Mouse (Mus musculus): ENCODE data around the gene Wnt7b. TPM values are rescaled to one million over a fixed set of nuclear protein-coding genes. Genes with fewer than 3 reads are reported as not detected.

The Wnt7b gene
- polyA plus RNA-seq, 1 experiment: 2.5 TPM

DNA sequence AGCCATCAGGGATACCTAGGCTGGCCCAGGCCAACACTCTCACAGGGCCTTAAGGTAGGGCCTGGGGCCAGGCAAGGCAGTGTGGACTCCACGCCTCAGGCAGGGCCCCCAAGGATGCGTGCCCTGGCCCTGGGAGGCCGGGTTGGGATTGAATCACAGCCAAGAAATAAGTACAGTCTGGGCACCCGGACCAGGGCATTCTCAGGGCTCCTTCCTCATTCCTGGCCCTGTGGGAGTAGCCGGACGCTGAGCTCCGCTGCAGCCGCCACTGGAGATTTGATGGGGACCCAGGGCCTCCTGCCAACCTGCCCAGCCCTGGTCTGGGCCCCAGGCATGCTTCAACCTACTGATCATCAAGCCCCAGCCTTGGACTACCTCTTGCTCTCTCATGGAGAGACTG is 48.1 kb downstream of the Wnt7b start:
- Histone ChIP-seq H3ac (ENCODE audit: control insufficient read depth, insufficient read length, low read depth) (no peak overlapping the region), H3K27me3 (ENCODE audit: control insufficient read depth, insufficient read depth, insufficient read length) (no peaks in the 10 kb centered on the region), H3K4me3 (ENCODE audit: insufficient read depth, poor library complexity, severe bottlenecking) (no peak overlapping the region), H3K79me3 (ENCODE audit: low read depth) (no peaks in the 10 kb centered on the region), H3K79me2 (ENCODE audit: control insufficient read depth, insufficient read depth) (no peaks in the 10 kb centered on the region), H3K36me3 (ENCODE audit: control insufficient read depth, insufficient read depth) (no peaks in the 10 kb centered on the region)
- TF ChIP-seq USF1 (IDR thresholded peaks at IDR 0.05; ENCODE audit: low read depth) (no peak), MAX (IDR thresholded peaks at IDR 0.05) (no peak), CEBPB (IDR thresholded peaks at IDR 0.05; ENCODE audit: low read depth) (no peak), MYOD1 (IDR thresholded peaks at IDR 0.05; ENCODE audit: control insufficient read depth, insufficient read length, low read depth) (no peak), MYOG (IDR thresholded peaks at IDR 0.05; ENCODE audit: control insufficient read depth, extremely low read depth, insufficient read length) (no peak), FOSL1 (IDR thresholded peaks at IDR 0.05; ENCODE audit: insufficient read depth, low read length, poor library complexity, severe bottlenecking) (no peak), CTCF (IDR thresholded peaks at IDR 0.05; ENCODE audit: control insufficient read depth, insufficient read depth, insufficient read length) (no peak)

DNA sequence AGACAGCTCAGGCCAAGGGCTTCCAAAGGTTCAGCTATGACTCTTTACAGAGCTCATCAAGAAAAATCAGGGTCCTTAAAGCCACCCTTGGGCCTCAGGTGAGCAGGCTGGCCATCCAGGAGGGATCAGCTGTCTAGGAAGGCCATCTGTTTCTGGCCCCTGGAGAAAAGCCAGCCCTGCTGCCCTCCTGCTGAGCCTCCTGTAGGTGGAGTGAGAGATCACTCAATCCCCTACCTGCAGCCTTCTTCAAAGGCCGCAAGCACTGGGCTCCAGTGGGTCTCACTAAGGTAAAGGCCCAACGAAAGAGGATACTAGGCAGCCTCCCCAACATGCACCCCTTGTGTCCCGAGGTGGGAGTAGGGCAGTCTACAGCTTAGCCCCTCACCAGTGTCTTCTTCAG is 50.2 kb downstream of the Wnt7b start:
- Histone ChIP-seq H3K79me3 (ENCODE audit: low read depth) (no peaks in the 10 kb centered on the region), H3K36me3 (ENCODE audit: control insufficient read depth, insufficient read depth) (no peaks in the 10 kb centered on the region), H3ac (ENCODE audit: control insufficient read depth, insufficient read length, low read depth) (no peak overlapping the region), H3K4me3 (ENCODE audit: insufficient read depth, poor library complexity, severe bottlenecking) (no peak overlapping the region), H3K27me3 (ENCODE audit: control insufficient read depth, insufficient read depth, insufficient read length) (no peaks in the 10 kb centered on the region), H3K79me2 (ENCODE audit: control insufficient read depth, insufficient read depth) (no peaks in the 10 kb centered on the region)
- TF ChIP-seq MAX (IDR thresholded peaks at IDR 0.05) (no peak), CEBPB (IDR thresholded peaks at IDR 0.05; ENCODE audit: low read depth) (no peak), MYOD1 (IDR thresholded peaks at IDR 0.05; ENCODE audit: control insufficient read depth, insufficient read length, low read depth) (no peak), FOSL1 (IDR thresholded peaks at IDR 0.05; ENCODE audit: insufficient read depth, low read length, poor library complexity, severe bottlenecking) (no peak), USF1 (IDR thresholded peaks at IDR 0.05; ENCODE audit: low read depth) (no peak), CTCF (IDR thresholded peaks at IDR 0.05; ENCODE audit: control insufficient read depth, insufficient read depth, insufficient read length) (no peak), MYOG (IDR thresholded peaks at IDR 0.05; ENCODE audit: control insufficient read depth, extremely low read depth, insufficient read length) (no peak)

GRCm38 (mm10) chr15:85529911-85530310 is 52.4 kb downstream of the Wnt7b start:
- no peaks in the 10 kb centered on the region for H3K27me3 ChIP-seq (ENCODE audit: control insufficient read depth, insufficient read depth, insufficient read length)
- H3K36me3 ChIP-seq (ENCODE audit: control insufficient read depth, insufficient read depth): no peaks in the 10 kb centered on the region
- TF ChIP-seq CEBPB (IDR thresholded peaks at IDR 0.05; ENCODE audit: low read depth) (no peak), CTCF (IDR thresholded peaks at IDR 0.05; ENCODE audit: control insufficient read depth, insufficient read depth, insufficient read length) (no peak), MYOD1 (IDR thresholded peaks at IDR 0.05; ENCODE audit: control insufficient read depth, insufficient read length, low read depth) (no peak), MAX (IDR thresholded peaks at IDR 0.05) (no peak), FOSL1 (IDR thresholded peaks at IDR 0.05; ENCODE audit: insufficient read depth, low read length, poor library complexity, severe bottlenecking) (no peak), USF1 (IDR thresholded peaks at IDR 0.05; ENCODE audit: low read depth) (no peak), MYOG (IDR thresholded peaks at IDR 0.05; ENCODE audit: control insufficient read depth, extremely low read depth, insufficient read length) (no peak)
- H3K79me3 ChIP-seq (ENCODE audit: low read depth): no peaks in the 10 kb centered on the region
- H3K4me3 ChIP-seq (ENCODE audit: insufficient read depth, poor library complexity, severe bottlenecking): no peak overlapping the region
- no peaks in the 10 kb centered on the region for H3K79me2 ChIP-seq (ENCODE audit: control insufficient read depth, insufficient read depth)
- no peak overlapping the region for H3ac ChIP-seq (ENCODE audit: control insufficient read depth, insufficient read length, low read depth)

GRCm38 (mm10) chr15:85524404-85524950 is 57.8 kb downstream of the Wnt7b start:
- Histone ChIP-seq H3K27me3 (ENCODE audit: control insufficient read depth, insufficient read depth, insufficient read length) (no peaks in the 10 kb centered on the region), H3K79me2 (ENCODE audit: control insufficient read depth, insufficient read depth) (no peaks in the 10 kb centered on the region), H3ac (ENCODE audit: control insufficient read depth, insufficient read length, low read depth) (no peak overlapping the region), H3K4me3 (ENCODE audit: insufficient read depth, poor library complexity, severe bottlenecking) (no peak overlapping the region), H3K36me3 (ENCODE audit: control insufficient read depth, insufficient read depth) (no peaks in the 10 kb centered on the region), H3K79me3 (ENCODE audit: low read depth) (no peaks in the 10 kb centered on the region)
- TF ChIP-seq USF1 (IDR thresholded peaks at IDR 0.05; ENCODE audit: low read depth) (no peak), CTCF (IDR thresholded peaks at IDR 0.05; ENCODE audit: control insufficient read depth, insufficient read depth, insufficient read length) (no peak), MYOG (IDR thresholded peaks at IDR 0.05; ENCODE audit: control insufficient read depth, extremely low read depth, insufficient read length) (no peak), FOSL1 (IDR thresholded peaks at IDR 0.05; ENCODE audit: insufficient read depth, low read length, poor library complexity, severe bottlenecking) (no peak), MYOD1 (IDR thresholded peaks at IDR 0.05; ENCODE audit: control insufficient read depth, insufficient read length, low read depth) (no peak), CEBPB (IDR thresholded peaks at IDR 0.05; ENCODE audit: low read depth) (no peak), MAX (IDR thresholded peaks at IDR 0.05) (no peak)

GRCm38 (mm10) chr15:85523173-85523991 is 58.9 kb downstream of the Wnt7b start:
- Histone ChIP-seq H3K79me2 (ENCODE audit: control insufficient read depth, insufficient read depth) (no peaks in the 10 kb centered on the region), H3K27me3 (ENCODE audit: control insufficient read depth, insufficient read depth, insufficient read length) (peaks cover 1% of the 10 kb centered on the region), H3K36me3 (ENCODE audit: control insufficient read depth, insufficient read depth) (no peaks in the 10 kb centered on the region), H3K4me3 (ENCODE audit: insufficient read depth, poor library complexity, severe bottlenecking) (no peak overlapping the region), H3ac (ENCODE audit: control insufficient read depth, insufficient read length, low read depth) (no peak overlapping the region), H3K79me3 (ENCODE audit: low read depth) (no peaks in the 10 kb centered on the region)
- TF ChIP-seq MYOD1 (IDR thresholded peaks at IDR 0.05; ENCODE audit: control insufficient read depth, insufficient read length, low read depth) (peak; percentile 90), USF1 (IDR thresholded peaks at IDR 0.05; ENCODE audit: low read depth) (no peak), CEBPB (IDR thresholded peaks at IDR 0.05; ENCODE audit: low read depth) (no peak), MAX (IDR thresholded peaks at IDR 0.05) (peak; percentile 30), CTCF (IDR thresholded peaks at IDR 0.05; ENCODE audit: control insufficient read depth, insufficient read depth, insufficient read length) (peak; percentile 2), FOSL1 (IDR thresholded peaks at IDR 0.05; ENCODE audit: insufficient read depth, low read length, poor library complexity, severe bottlenecking) (peak; percentile 63)

All from C2C12 (cell line).